Mouse (Mus musculus): ENCODE measurements around the gene Lrp1.
"Not testable (repeated sequence)": the region's sequence is repeated elsewhere in the genome, so short reads cannot be mapped to it uniquely, and the experiment has no call there.

The Lrp1 gene

DNA sequence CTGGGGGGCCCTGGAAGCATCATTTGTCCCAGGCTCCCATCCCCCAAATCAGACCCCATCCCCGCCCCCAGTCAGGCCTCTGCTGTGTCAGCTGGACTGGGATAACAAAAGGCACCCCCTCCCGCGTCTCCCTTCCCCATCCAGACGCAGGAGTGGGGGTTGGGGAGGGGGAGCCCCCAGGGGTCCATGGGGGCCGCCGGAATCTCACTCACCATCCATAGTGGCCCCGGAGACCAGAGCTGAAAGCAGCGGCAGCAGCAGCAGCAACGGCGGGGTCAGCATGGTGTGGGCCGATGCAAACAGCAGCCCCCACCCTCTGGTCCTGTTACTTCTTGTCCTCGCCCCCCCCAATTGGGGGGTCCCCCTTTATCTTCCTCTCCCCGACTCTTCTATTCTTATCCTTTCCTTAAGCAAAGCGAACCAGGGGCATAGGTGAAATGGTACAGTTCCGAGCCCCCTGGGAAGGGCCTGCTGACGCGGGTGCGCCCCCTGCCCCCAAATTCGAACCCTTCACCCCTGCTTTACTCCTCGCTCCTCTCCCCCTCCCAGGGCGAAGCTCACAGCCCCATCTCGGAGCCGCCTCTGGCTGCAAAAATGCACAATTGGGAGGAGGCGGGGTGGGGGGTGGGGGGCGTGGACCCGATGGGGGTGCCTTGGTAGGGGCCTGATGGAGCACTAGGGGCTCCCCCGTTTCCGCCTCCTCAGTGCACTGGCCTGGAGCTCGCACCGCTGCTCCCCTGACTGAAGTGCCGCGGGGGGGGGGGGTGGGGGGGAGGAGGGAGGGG lies at the start of gene Lrp1:
Gene Lrp1 (minus strand): TSS at position 743 of the 785 bp plus-strand sequence.
- DNase-seq (ENCODE audit: low spot score): peak; percentile 76

DNA sequence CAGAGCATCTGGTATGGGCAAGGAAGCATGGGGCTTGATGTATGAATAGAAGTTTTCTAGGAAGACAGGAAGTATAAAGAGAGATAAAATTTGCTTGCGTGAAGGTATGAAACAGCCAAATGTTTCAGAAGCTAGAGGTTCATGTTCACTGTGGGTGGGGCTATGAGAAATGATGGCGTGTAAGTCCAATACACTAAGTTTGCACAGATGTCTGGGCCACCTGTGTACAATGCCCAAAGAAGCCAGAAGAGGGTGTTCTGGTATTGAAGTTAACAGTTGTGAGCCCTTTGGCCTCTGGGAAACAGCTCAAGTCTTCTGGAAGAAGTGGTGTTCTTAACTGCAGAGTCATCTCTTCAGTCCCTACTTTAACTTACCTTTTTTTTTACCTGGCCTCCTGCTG lies 49.2 kb upstream of the Lrp1 start:
- no peak for DNase-seq (ENCODE audit: low spot score)

- peak; percentile 46 for DNase-seq (ENCODE audit: low spot score)
Measured at GRCm38 (mm10) chr10:127669170-127669569, 48.2 kb upstream of the Lrp1 start.

DNA sequence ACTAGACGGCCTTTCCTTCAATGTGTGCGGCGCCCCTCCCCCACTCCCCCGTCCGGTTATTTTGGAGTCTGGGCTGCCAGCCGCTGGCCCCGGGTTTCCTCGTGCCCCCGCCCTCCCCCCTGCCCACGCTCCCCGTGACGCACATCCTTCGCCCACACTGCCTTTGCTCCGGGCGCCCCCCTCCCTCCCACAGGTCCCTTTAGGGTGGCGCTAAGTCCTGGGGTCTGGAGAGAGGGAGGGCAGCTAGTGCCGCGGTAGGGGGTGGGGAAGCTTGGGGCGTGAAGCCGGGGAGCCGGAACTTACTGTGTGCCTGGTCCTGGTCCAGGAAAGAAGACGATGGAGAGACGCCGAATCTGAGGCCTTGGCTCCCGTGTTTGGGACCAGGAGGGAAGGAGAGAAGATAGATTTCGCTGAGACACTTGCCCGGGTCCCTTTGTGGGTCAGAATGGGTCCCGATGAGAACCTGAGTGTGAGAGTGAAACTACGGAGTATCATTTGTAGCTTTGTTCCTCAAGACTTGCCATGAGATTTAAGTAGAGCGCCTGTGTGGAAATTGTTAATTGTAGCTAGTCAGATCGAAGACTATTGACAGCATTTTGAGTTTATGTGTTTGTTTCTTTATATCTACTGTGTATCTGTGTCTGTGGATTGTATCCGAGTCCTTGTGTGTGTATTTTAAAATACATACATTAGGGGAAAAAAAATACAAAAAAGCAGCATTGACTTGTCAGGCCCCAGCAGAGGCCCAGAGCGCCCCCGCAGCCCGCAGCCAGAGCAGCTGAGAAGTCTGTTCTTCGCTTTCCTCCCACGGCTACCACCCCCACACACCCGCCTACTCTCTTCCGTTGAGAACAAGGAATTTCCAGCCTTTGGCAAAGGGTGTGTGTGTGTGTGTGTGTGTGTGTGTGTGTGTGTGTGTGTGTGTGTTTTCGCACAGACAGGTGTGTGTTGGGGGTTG lies 47.4 kb upstream of the Lrp1 start, which contains the start of gene Nab2:
Gene Nab2 (minus strand): TSS at position 476 of the 958 bp plus-strand sequence.
- DNase-seq (ENCODE audit: low spot score): peak; percentile 68

GRCm38 (mm10) chr10:127667269-127668092 lies 46.5 kb upstream of the Lrp1 start:
- DNase-seq (ENCODE audit: low spot score): peak; percentile 92

DNA sequence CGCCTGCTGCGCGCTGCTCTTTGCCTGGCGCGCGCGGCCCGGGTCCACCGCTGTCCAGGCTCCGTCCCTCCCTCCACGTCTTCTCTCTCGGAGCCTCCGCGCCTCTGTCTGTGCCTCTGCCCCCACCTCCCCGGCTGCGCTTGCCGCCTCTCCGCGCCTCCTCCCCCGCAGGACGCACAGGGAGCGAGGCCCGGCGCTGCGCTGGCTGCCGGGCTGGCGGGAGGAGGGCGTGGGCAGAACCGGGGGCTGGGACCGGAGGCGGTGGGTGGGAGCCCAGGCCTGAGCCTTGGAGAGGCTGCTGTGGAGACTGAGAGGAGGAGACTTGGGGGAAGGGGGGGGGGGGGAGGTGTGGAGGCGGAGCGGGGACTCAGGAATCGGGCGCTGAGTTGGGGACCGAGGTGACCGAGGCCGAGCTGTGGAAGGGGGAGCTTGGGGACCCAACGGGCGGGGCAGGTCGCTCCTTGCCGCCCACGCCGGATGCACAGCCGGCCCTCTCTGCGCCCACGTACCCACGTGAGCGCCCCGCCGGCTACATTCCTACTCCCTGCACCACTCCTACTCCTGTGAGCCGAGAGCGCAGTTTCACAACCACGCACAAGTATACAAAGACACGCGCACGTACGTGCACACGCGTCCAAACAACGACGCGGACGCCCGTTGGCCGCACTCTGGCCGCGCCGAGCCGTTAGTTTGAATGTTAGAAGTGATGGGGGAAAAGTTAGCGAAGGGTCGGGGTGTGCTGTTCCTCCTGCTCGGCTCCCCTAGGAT lies 45.7 kb upstream of the Lrp1 start, which contains the start of gene Nemp1:
Gene Nemp1 (plus strand): TSS at position 401 of the 768 bp plus-strand sequence.
- peak; percentile 72 for DNase-seq (ENCODE audit: low spot score)

DNA sequence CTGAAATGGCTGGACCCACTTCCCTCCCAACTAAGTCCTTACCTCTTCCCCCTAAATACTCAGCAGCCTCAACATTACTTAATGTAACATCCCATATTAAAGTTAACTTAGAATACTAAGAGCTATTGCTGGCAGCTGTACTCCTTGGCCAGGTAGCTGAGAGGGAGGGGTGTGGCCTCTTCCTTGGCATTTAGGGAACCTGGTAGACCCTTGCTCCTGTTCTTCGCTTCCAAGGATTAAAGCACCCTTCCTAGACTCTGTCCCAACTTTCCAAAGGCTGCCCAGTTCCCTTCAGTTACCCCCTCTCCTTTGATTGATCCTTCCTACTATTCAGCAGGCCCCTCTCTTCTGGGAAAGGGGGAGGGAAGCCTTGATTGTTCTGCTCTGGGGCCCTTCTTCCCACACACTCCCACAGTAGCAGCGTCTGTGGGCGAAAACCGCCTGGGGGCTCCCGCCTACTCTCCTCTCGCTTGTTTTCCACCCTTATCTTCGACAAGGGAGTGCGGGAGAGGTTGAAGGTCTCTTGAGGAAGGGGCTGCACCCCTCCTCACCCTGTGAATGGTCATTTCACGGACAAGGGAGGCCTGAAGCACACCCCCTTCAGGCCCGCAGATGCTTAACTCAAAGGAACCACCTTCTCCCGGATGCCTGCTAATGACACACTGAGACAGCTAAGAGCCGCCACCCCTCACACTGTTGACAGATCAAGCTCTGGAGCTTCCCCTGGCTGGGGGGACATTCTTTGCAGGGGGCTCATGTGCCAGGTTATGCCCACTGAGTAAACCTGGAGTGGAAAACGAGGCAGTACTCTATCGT lies 44.6 kb upstream of the Lrp1 start:
- DNase-seq (ENCODE audit: low spot score): peak; percentile 59

DNA sequence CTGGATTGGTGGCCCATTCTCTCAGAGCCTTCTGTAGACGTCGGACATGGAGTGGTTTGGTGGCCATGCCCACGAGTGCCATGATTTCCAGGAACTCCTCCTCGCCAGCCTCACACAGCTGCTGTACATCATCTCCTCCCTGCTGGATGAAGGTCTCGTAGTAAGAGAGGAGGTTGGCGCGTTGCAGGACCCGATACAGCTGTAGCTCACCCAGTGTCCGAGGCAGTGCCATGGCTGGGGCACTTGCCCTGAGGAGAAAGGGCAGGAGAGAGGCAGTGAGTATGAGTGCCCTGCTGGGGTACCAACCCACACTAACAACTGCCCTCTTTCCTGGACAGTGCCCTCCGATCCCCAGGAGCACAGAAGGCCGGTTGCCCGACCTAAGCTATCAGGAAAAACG lies 43.9 kb upstream of the Lrp1 start:
- DNase-seq (ENCODE audit: low spot score): no peak

GRCm38 (mm10) chr10:127664166-127664565 lies 43.2 kb upstream of the Lrp1 start:
- DNase-seq (ENCODE audit: low spot score): no peak

- no peak for DNase-seq (ENCODE audit: low spot score)
Measured at GRCm38 (mm10) chr10:127663590-127663989, 42.6 kb upstream of the Lrp1 start.

DNA sequence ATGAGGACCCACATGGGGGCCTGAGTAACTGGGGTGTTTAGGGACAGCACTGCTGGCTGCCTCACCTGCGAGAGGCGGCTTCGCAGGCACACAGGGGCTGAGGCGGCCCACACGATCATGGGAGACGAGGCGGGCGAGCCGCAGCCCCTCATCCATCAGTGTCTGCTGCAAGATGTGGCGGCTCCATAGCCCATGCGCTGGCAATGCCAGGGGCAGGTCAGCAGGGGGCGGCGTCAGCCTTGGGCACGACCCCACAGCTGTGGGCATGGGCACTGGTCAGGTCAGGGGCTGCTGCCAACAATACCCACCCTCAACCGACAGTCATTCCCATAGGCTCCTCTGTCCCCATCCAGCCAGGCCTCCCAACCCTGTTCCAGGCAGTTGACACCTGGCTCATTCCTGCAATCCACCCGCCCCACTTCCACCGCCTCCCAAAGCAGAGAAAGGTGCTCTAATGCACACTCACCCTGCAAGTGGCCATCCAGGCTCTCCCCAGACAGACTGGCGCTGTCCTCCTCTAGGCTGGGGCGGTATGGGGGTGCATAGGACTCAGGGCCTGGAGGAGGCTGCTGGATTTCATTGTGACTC lies 41.8 kb upstream of the Lrp1 start:
- peak; percentile 49 for DNase-seq (ENCODE audit: low spot score)

DNA sequence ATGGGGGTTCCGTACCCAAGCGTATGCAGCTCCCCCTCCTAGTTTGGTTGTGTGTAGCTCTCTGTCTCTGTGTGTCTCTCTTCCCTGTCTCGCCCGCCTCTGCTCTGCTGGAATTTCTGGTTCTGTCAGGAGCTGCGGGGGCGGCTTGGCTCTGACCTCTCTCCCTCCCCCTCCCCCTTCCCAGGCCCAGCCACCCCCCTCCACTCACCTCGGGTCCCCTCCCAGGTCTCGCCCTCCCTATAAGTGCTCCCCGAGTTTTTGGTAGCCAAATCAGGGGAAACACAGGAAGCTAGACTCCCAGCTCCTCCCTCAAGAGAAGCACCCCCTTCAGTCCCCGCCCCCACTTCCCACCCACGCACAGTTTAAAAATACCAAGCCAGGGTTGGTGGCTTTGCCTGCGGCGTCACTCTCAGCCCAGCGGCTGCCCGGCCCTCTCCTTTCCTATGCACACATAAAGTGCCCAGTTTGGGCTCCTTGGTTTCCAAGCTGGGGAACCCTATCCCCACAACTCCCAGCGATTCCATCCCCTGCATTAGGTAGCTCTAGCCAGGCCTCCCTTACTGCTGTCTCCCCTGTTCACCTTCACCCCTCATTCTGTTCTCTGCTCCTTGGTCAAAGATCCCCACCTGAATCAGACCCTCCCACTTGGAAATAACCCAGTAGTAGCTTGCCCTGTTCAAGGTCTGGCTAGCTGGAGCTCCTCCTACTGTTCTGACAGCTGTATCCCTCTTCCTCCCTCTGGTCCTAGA lies 41.1 kb upstream of the Lrp1 start:
- peak; percentile 62 for DNase-seq (ENCODE audit: low spot score)

DNA sequence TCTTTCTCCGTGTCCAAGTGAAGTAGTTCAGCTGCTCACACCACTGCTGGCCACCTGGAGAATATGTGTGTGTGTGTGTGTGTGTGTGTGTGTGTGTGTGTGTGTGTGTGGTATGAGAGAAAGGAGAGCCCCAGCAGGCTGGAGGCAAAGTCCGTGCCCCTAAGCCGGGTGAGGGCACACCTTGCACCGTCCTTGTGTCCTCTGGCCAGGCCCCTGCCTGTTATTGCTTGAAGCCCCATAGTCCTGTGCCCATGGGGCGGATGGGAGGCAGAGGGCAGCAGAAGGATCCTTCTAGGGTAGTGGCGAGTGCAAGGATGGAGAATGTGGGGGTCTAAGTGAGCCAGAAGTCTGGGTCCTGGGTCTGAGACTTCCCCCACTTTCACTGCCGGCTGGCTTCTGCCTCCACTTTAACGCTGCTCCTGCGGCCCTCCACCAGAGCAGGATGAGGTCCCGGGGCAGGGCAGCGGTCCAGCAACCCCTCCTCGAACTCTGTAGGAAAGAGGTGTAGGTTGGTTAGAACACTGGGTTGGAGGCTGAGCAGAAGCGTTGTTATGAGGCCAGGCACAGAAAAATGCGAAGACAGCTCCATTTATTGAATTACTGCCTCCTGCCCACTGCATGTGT lies 40.5 kb upstream of the Lrp1 start:
- no peak for DNase-seq (ENCODE audit: low spot score)

- no peak for DNase-seq (ENCODE audit: low spot score)
Measured at GRCm38 (mm10) chr10:127659551-127659950, 38.6 kb upstream of the Lrp1 start.

- DNase-seq (ENCODE audit: low spot score): no peak
Measured at GRCm38 (mm10) chr10:127658076-127658475, 37.1 kb upstream of the Lrp1 start.

GRCm38 (mm10) chr10:127657617-127658016 lies 36.7 kb upstream of the Lrp1 start:
- DNase-seq (ENCODE audit: low spot score): not testable (repeated sequence)

GRCm38 (mm10) chr10:127654970-127655579 lies 34.1 kb upstream of the Lrp1 start:
- DNase-seq (ENCODE audit: low spot score): no peak
